Mouse (Mus musculus): ENCODE measurements at regions not wholly inside any gene's neighbourhood (a gene's known extent, or its start where the extent isn't known, plus 50 kb on each side); places are given as distances from the start of the nearest gene placed in this dataset.

- DNase-seq (ENCODE audit: low spot score) = no peak
These were observed 339.0 kb upstream of the Ddi1 start for GRCm38 (mm10) chr9:6608428-6609283.
